8 mouse cellular contexts compared by ENCODE assay signal in the genomic region with DNA sequence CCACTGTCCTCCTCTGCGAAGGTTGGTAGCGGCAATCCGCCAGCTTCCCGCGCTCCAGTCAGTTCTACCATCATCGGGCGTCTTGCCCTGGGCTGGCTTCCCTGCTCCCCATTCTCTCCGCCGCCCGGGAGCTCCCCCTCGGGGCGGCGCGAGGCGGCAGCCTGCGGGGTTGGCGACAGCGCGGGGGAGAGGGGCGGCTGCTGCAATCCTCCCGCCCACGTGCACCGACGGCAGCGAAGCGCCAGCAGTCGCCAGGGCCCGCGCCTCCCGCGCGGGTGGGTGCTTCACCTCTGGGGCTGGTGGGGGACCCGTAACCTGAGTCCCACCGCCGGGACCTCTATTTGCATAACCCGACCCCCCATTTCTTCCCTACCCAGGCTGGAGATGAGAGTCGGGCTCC. TPM values are rescaled to one million over a fixed set of nuclear protein-coding genes. Genes with fewer than 3 reads are reported as not detected.
A peak's percentile ranks its signal among the peaks of the same experiment; 100 is the strongest.
DNase-seq lines count a peak whose midpoint lies in the region; ATAC-seq and TF ChIP-seq lines count a peak whose summit lies in the region.

A gene (plus strand): TSS at position 220 of the 400 bp plus-strand sequence.

- no peaks in the 10 kb centered on the region; the same call in 1 of the 2 replicates for H3K9me3 ChIP-seq in G1E (replicated peaks)
- H3K9me3 ChIP-seq in embryonic facial prominence, embryonic 11.5 days (replicated peaks; ENCODE audit: control insufficient read depth, low read length), result no peaks in the 10 kb centered on the region
- H3K9me3 ChIP-seq in liver, embryonic 13.5 days (replicated peaks), result no peaks in the 10 kb centered on the region

- ATAC-seq in G1E (ENCODE audit: extremely low read depth, insufficient number of reproducible peaks, low FRiP score, poor library complexity, severe bottlenecking), result no peak
- no peak for ATAC-seq in embryonic facial prominence, embryonic 11.5 days (replicated peaks; ENCODE audit: insufficient number of reproducible peaks, low FRiP score, low TSS enrichment, low read depth)
- no peak for ATAC-seq in liver, embryonic 13.5 days (ENCODE audit: low read depth)

- WGBS in embryonic facial prominence, embryonic 11.5 days, result 1% methylated on average over 35 of the region's 37 CpGs
- under 1% methylated on average over 37 of the region's 37 CpGs for WGBS in liver, embryonic 13.5 days (ENCODE audit: insufficient replicate concordance)
- 2% methylated on average over 37 of the region's 37 CpGs for WGBS in olfactory bulb, adult 2 months

- H3K9ac ChIP-seq in embryonic facial prominence, embryonic 11.5 days (replicated peaks; ENCODE audit: low read length), result no peak within 1 kb of the TSS
- no peak within 1 kb of the TSS for H3K9ac ChIP-seq in liver, embryonic 13.5 days

- no peak for TF ChIP-seq POLR2A in olfactory bulb, adult 2 months (IDR thresholded peaks at IDR 0.05; ENCODE audit: insufficient read depth, low read depth, low read length)

- peaks cover 32% of the 10 kb centered on the region for H3K4me1 ChIP-seq in G1E (ENCODE audit: insufficient read depth, low read depth, low read length)
- peaks cover 10% of the 10 kb centered on the region for H3K4me1 ChIP-seq in embryonic facial prominence, embryonic 11.5 days (ENCODE audit: control insufficient read depth, insufficient read depth, low read length)
- peaks cover 34% of the 10 kb centered on the region for H3K4me1 ChIP-seq in liver, embryonic 13.5 days (replicated peaks)
- peaks cover 41% of the 10 kb centered on the region for H3K4me1 ChIP-seq in olfactory bulb, adult 2 months (ENCODE audit: control insufficient read depth, insufficient read depth, low read length)

- intact Hi-C loops in heart, postnatal 14 days (cut with DNase I), result loop anchor here (5.0 to 10.0 kb wide), 3 partner anchors 112 to 630 kb away; no protein-coding TSS in a partner anchor

- peaks cover 55% of the 10 kb centered on the region for H3K27me3 ChIP-seq in G1E (ENCODE audit: insufficient read depth, low read length)
- peaks cover 50% of the 10 kb centered on the region for H3K27me3 ChIP-seq in embryonic facial prominence, embryonic 11.5 days (ENCODE audit: control insufficient read depth, insufficient read depth, low read length)
- H3K27me3 ChIP-seq in liver, embryonic 13.5 days, result peaks cover 93% of the 10 kb centered on the region

- H3K36me3 ChIP-seq in G1E (replicated peaks), result no peaks in the 10 kb centered on the region
- H3K36me3 ChIP-seq in embryonic facial prominence, embryonic 11.5 days (replicated peaks; ENCODE audit: control insufficient read depth, insufficient read depth, low read depth, low read length), result no peaks in the 10 kb centered on the region
- H3K36me3 ChIP-seq in liver, embryonic 13.5 days, result no peaks in the 10 kb centered on the region

- DNase-seq in layer of hippocampus, adult 2 months (ENCODE audit: low spot score in 2 of 2), result peak in 1 of 2 experiments; percentile 23
- DNase-seq in layer of hippocampus, adult 9-11 months, result no peak
- DNase-seq in G1E (ENCODE audit: low spot score), result no peak
- peak; percentile 39 for DNase-seq in embryonic facial prominence, embryonic 11.5 days (ENCODE audit: low spot score)
- peak; percentile 30 to 40 for DNase-seq in heart, postnatal 14 days
- DNase-seq in liver, embryonic 13.5 days, result no peak
- no peak for DNase-seq in layer of hippocampus, adult 11-12 months (ENCODE audit: low spot score)

- no peak within 1 kb of the TSS for H3K27ac ChIP-seq in layer of hippocampus, adult 2 months
- no peak within 1 kb of the TSS for H3K27ac ChIP-seq in embryonic facial prominence, embryonic 11.5 days (replicated peaks; ENCODE audit: low read depth, low read length)
- no peak within 1 kb of the TSS for H3K27ac ChIP-seq in liver, embryonic 13.5 days
- H3K27ac ChIP-seq in olfactory bulb, adult 2 months (ENCODE audit: insufficient read depth, low read depth, low read length), result no peak within 1 kb of the TSS

- peak; percentile 64 for TF ChIP-seq CTCF in layer of hippocampus, adult 2 months (conservative IDR thresholded peaks at IDR 0.05)
- TF ChIP-seq CTCF in G1E (IDR thresholded peaks at IDR 0.05; ENCODE audit: low read depth, low read length), result no peak
- peak; percentile 31; the same call in 1 of the 2 replicates for TF ChIP-seq CTCF in olfactory bulb, adult 2 months (IDR thresholded peaks at IDR 0.05; ENCODE audit: insufficient read depth, low read depth, low read length)

- peak within 1 kb of the TSS; percentile 72 for H3K4me3 ChIP-seq in layer of hippocampus, adult 2 months
- H3K4me3 ChIP-seq in G1E (ENCODE audit: low read depth, low read length), result peak within 1 kb of the TSS; percentile 78; the same call in 1 of the 2 replicates
- H3K4me3 ChIP-seq in embryonic facial prominence, embryonic 11.5 days (ENCODE audit: low read depth, low read length), result peak within 1 kb of the TSS; percentile 61
- H3K4me3 ChIP-seq in liver, embryonic 13.5 days (replicated peaks), result peak within 1 kb of the TSS; percentile 67
- peak within 1 kb of the TSS; percentile 74 for H3K4me3 ChIP-seq in olfactory bulb, adult 2 months (ENCODE audit: insufficient read depth, low read depth, low read length)

- peak within 1 kb of the TSS; percentile 90 for H3K4me2 ChIP-seq in embryonic facial prominence, embryonic 11.5 days (ENCODE audit: low read depth, low read length)
- peak within 1 kb of the TSS; percentile 89 for H3K4me2 ChIP-seq in liver, embryonic 13.5 days

RNA-seq across cellular contexts. Expression of the gene that starts here (rescaled TPM):
- total RNA-seq in layer of hippocampus, adult 2 months (2021), result 1 to 10 TPM; 1.7 to 2.2 TPM
- total RNA-seq in G1E (2014; fragmentation: Nextera tagmentation) (not detected in 2 replicates), G1E (2017) (1.0 and 1.6 TPM in 2 replicates)
- 0.08 and 0.12 TPM in 2 replicates for polyA plus RNA-seq in G1E (2012)
- 0.73 and 1.0 TPM in 2 replicates for polyA plus RNA-seq in embryonic facial prominence, embryonic 11.5 days (2014; fragmentation: Nextera tagmentation; extraction: Ambion mirVana)
- total RNA-seq in heart, postnatal 14 days (2021), result 1 to 10 TPM in 1 of 2 experiments, under 1 TPM in 1; 0.73 to 1.8 TPM
- polyA plus RNA-seq in liver, embryonic 13.5 days (2015; fragmentation: Nextera tagmentation; extraction: Ambion mirVana), result 0.12 and 0.22 TPM in 2 replicates
- polyA plus RNA-seq in olfactory bulb, adult 2 months (2012; ENCODE audit: insufficient read depth, insufficient read length, low replicate concordance, missing spikeins), result not detected in 2 replicates

Comparison
In these comparisons a context has a peak if more than half of its experiments do, and no peak if none do; other contexts are left out.
1. DNase-seq: peak in embryonic facial prominence, embryonic 11.5 days (single experiment) and heart, postnatal 14 days (2 of 2); none in layer of hippocampus, adult 9-11 months (single experiment), G1E (single experiment), liver, embryonic 13.5 days (single experiment) and layer of hippocampus, adult 11-12 months (single experiment).
2. Peak in every context shown above with its lines, with median percentiles within 50 percentile points of each other: H3K4me3 ChIP-seq.